Mouse (Mus musculus): ENCODE data around the gene Tmem216.
A peak's percentile ranks its signal among the peaks of the same experiment; 100 is the strongest.

Tmem216 gene

DNA sequence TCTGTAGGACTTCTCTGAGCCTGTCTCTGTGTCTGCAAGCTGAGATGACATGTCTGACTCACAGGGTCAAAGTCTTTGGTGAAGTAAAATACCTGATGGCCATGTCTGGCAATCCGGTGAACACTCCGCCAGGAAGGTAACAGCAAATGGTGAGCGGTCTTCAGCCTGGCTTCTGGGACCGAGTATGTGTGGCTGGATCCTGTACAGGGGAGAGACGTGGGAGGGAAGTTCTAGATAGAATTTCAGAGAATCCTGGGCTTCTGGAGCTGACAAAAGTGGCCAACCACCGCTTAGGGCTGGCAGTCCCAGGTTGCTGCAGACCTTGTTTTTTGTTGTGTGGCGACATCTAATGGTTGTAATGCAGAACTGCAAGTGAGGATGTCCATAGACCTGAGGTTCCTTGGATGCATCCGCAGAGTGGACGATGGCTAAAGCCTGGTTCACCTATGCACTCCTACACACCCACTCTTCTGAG lies 69.7 kb downstream of the Tmem216 start:
- peak; percentile 88 for DNase-seq (ENCODE audit: low spot score)

All from embryo, embryonic 10 days (tissue).